Mouse (Mus musculus) hindbrain, embryonic 15.5 days (tissue): ENCODE measurements around the gene Ell3. TPM values are rescaled to one million over a fixed set of nuclear protein-coding genes. Genes with fewer than 3 reads are reported as not detected.

Experiments used
- ATAC-seq: fragments of 200-750 bp; cut with Nextera tagmentation; 2 replicates; pipeline ENCODE4 v1.8.0; 2017; ENCODE audit warnings: low read depth, moderate number of reproducible peaks, moderate TSS enrichment; ENCODE audit not compliant: low FRiP score
- H3K27ac ChIP-seq: fragments of 300-500 bp; sonication (generic); replicated peaks from 2 replicates; pipeline ENCODE4 v1.5.1; 2015; ENCODE audit warnings: mild to moderate bottlenecking, inconsistent platforms
- H3K27me3 ChIP-seq: fragments of 300-500 bp; sonication (generic); 2 replicates; pipeline ENCODE4 v1.6.1; 2015; ENCODE audit warnings: control low read depth, inconsistent platforms
- H3K36me3 ChIP-seq: fragments of 300-500 bp; sonication (generic); 2 replicates; pipeline ENCODE4 v1.6.1; 2015; ENCODE audit warnings: control low read depth, inconsistent platforms
- H3K4me1 ChIP-seq: fragments of 300-500 bp; sonication (generic); replicated peaks from 2 replicates; pipeline ENCODE4 v1.6.1; 2015; ENCODE audit warnings: control low read depth, inconsistent platforms
- H3K4me2 ChIP-seq: fragments of 300-500 bp; sonication (generic); 2 replicates; pipeline ENCODE4 v1.6.1; 2015; ENCODE audit warnings: moderate library complexity, mild to moderate bottlenecking, inconsistent platforms
- H3K4me3 ChIP-seq: fragments of 300-500 bp; sonication (generic); 2 replicates; pipeline ENCODE4 v1.5.1; 2015; ENCODE audit warnings: mild to moderate bottlenecking, inconsistent platforms
- H3K9ac ChIP-seq: fragments of 300-500 bp; sonication (generic); 2 replicates; pipeline ENCODE4 v1.6.1; 2015; ENCODE audit warnings: inconsistent platforms
- H3K9me3 ChIP-seq: fragments of 300-500 bp; sonication (generic); 2 replicates; pipeline ENCODE4 v1.6.1; 2016; ENCODE audit warnings: control low read depth, inconsistent platforms
- WGBS: fragments of 180-500 bp; shearing (Covaris S2); methylation state at CpG from one replicate; pipeline ENCODE4 v1.1.7; 2015; 5-methylcytosine and 5-hydroxymethylcytosine counted together
- polyA plus RNA-seq: library from polyadenylated mRNA; unstranded; fragments of >200 nt; fragmentation: Nextera tagmentation; extraction: Ambion mirVana; gene quantifications from 2 replicates; pipeline ENCODE4 v1.2.1, GENCODE M21; 2015

The Ell3 gene
- polyA plus RNA-seq, 1 experiment from 2014 or later: 2.2 TPM

DNA sequence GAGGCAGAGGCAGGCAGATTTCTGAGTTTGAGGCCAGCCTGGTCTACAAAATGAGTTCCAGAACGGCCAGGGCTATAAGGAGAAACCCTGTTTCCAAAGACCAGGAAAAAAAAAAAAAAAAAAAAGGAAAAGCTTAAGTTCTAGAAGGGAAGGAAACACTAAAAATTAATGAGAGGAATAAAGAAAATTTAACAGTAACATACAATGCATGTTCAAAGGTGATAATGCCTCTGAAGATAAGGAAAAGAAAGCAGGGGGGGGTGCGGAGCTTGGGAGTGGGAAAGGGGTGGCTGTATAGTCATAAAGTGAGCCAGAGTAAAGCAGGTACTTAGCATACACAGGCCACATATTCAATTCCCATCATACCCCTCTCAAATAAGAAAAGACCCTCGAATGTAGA is 1.0 kb upstream of the Ell3 start:
- no peak overlapping the region for H3K9ac ChIP-seq
- H3K36me3 ChIP-seq: no peaks in the 10 kb centered on the region
- no peak overlapping the region for H3K4me3 ChIP-seq
- 89% methylated on average over 3 of the region's 3 CpGs for WGBS
- peaks cover 27% of the 10 kb centered on the region for H3K4me1 ChIP-seq
- no peak for ATAC-seq
- peaks cover 26% of the 10 kb centered on the region for H3K27me3 ChIP-seq
- H3K9me3 ChIP-seq: no peaks in the 10 kb centered on the region
- H3K4me2 ChIP-seq: no peak overlapping the region
- no peak overlapping the region for H3K27ac ChIP-seq

DNA sequence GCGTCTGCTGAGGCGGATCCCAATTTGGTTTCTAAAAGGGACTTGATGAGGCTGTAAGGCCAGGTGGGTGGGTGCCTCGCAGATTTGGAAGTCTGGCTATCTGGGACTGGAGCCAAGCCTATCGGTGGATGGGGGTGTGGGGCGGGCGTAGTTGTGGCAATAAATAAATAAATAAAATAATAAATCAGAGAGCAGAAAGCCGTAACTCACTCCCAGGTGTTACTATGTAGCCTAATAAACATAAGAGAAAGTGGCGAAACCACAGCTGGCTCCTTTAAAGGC is 1.1 kb downstream of the Ell3 start:
- H3K4me3 ChIP-seq: peak overlapping the region; percentile 29
- 15% methylated on average over 8 of the region's 8 CpGs for WGBS
- peak overlapping the region; percentile 58 for H3K4me2 ChIP-seq
- H3K9me3 ChIP-seq: no peaks in the 10 kb centered on the region
- H3K27ac ChIP-seq: no peak overlapping the region
- ATAC-seq: no peak
- H3K27me3 ChIP-seq: peaks cover 26% of the 10 kb centered on the region
- H3K4me1 ChIP-seq: peaks cover 19% of the 10 kb centered on the region
- no peak overlapping the region for H3K9ac ChIP-seq
- peaks cover 19% of the 10 kb centered on the region for H3K36me3 ChIP-seq

DNA sequence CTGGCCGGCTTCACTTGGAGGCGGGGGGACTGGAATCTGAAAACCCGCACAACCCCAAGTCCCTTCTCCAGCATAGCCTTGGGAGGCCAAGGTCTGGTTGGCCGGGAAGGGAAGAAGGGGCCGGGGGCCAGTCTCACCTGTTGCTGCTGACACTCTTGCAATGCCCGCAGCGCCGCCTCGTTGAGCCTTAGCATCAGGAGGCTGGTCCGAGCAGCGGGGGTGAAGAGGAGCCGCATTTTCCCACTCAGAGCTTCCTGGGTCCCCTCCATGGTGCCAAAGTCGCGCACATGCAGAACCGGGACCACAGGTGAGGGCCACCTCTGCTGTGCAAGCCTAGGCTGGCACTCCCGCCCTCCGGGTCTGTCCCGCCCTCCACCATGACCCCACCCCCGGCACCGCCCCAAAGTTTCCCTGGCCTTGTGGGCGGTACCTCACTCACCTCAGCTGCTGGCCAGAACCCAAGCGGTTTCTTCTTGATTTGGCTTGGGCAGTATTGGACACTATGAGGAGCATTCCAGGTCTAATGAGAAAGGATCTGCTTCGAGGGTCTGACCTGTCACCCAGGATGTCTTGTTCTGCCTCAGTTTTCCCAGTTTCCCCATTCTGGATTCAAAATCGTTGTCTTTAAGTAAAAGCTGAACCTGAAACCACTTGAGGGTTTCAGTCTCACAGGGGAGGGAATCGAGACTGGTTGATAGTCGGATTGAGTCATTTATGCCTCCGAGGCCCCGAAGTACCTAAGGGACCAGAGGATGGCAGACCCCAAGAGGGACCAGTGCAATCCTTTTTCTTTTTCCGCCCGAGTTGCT is 1.6 kb downstream of the Ell3 start:
- Histone ChIP-seq H3K27me3 (peaks cover 26% of the 10 kb centered on the region), H3K4me1 (peaks cover 16% of the 10 kb centered on the region), H3K4me2 (peak overlapping the region; percentile 58), H3K27ac (no peak overlapping the region), H3K9ac (no peak overlapping the region), H3K4me3 (peak overlapping the region; percentile 29), H3K9me3 (no peaks in the 10 kb centered on the region), H3K36me3 (peaks cover 24% of the 10 kb centered on the region)
- ATAC-seq: peak; percentile 49; the same call in 1 of the 2 replicates
- WGBS: 2% methylated on average over 30 of the region's 30 CpGs

DNA sequence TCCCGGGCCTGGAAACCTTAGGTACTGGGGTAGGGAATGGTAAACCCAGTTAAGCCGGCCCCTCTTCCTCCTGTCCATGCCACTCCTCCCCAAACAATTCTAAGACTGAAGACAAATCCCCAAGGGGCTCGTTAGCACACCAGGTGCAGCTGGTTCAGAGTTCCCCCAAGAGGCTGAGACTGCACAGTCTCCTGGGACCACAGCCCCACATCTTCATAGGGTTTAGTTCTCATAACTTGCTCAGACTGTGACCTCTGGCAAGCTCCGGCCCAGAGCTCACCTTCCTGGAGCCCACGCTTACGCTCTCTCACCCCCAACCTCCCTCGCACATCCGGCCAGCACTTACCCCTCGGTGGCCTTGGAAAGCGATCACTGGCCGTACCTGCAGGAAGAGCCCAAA is 2.3 kb downstream of the Ell3 start:
- 0 out of 2 replicates have a peak, but pooled peaks have one; percentile 23 for ATAC-seq
- H3K9me3 ChIP-seq: no peaks in the 10 kb centered on the region
- WGBS: 11% methylated on average over 11 of the region's 11 CpGs
- H3K4me3 ChIP-seq: peak overlapping the region; percentile 29
- H3K27ac ChIP-seq: no peak overlapping the region
- no peak overlapping the region for H3K9ac ChIP-seq
- peaks cover 26% of the 10 kb centered on the region for H3K27me3 ChIP-seq
- peak overlapping the region; percentile 58 for H3K4me2 ChIP-seq
- H3K36me3 ChIP-seq: peaks cover 31% of the 10 kb centered on the region
- peaks cover 16% of the 10 kb centered on the region for H3K4me1 ChIP-seq

DNA sequence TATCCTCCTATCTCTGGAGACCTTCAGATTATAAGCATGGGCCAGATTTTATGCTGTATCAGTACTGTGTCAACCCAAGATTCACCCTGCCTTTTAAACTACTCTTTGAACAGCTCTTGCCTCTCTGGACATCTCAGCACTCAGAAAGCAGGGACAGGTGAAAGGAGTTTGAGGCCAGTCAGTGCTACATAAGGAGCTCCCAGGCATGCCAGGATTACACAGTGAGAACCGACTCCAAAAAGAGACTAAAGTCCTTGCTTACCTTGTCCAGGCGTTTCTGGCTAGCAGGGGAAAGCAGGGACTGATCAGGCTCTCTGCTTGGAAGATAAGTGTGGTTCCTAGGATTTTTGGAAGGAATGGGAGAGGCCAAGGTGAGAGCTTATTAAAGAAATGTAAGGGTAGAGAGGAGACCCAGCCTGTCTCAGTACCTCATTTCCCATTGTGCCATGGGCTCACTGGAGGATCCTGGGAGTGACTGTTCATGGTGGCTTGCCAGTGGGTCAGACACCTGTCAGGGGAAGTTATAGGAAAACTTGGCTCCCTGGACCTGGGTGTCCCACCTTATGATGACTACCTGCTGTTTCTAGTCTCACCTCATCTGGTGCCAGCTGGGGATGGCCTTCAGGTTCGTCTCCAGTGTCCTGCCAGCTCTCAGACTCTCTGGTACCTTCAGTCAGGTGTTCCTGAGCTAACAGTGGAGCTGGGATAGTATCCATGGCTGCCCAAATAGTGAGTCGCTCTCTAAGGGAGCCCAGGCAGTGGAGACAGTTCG is 3.1 kb downstream of the Ell3 start:
- no peak overlapping the region for H3K9ac ChIP-seq
- peaks cover 26% of the 10 kb centered on the region for H3K27me3 ChIP-seq
- no peaks in the 10 kb centered on the region for H3K9me3 ChIP-seq
- no peak overlapping the region for H3K4me2 ChIP-seq
- 57% methylated on average over 5 of the region's 5 CpGs for WGBS
- H3K4me3 ChIP-seq: no peak overlapping the region
- peaks cover 16% of the 10 kb centered on the region for H3K4me1 ChIP-seq
- H3K36me3 ChIP-seq: peaks cover 33% of the 10 kb centered on the region
- H3K27ac ChIP-seq: no peak overlapping the region
- ATAC-seq: no peak

DNA sequence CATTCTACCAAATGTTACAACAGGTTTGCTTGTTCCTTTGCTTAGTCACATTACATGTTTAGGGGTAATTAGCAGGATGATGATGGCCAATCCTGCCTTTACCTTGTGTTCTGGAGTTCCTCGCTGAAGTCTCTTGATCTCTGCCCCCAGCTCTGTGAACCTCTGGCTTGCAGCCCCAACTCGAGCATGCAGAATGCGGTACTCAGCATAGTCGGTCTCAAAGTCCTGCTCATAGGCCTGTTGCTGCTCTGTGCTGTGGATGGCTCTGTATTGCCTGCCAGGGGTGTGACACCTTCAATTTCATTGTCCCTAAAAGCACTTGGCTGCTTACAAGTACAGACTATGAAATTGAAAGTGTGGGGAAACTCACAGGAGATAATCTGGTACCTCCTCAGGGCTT is 4.3 kb downstream of the Ell3 start:
- H3K4me2 ChIP-seq: no peak overlapping the region
- H3K9ac ChIP-seq: no peak overlapping the region
- 85% methylated on average over 4 of the region's 4 CpGs for WGBS
- no peak overlapping the region for H3K4me3 ChIP-seq
- peaks cover 46% of the 10 kb centered on the region for H3K36me3 ChIP-seq
- no peaks in the 10 kb centered on the region for H3K9me3 ChIP-seq
- peaks cover 26% of the 10 kb centered on the region for H3K27me3 ChIP-seq
- no peak for ATAC-seq
- H3K27ac ChIP-seq: no peak overlapping the region
- H3K4me1 ChIP-seq: peaks cover 16% of the 10 kb centered on the region

DNA sequence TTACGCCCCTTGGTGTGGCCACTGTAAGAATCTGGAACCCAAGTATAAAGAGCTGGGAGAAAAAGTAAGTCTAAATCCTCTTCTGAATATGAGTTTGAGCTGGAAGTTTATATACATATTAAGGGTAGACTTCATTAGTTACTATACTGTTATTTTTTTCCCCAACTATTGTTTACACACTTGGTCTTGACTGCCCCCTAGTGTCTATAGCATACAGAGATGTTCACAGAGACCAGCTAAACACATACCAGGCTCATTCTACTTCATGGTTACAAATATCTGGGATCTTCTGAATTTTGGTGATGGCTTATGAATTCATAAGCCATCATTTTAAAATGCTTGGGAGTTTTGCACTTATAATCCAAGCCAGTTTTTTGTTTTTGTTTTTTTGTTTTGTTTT is 9.2 kb downstream of the Ell3 start:
- ATAC-seq: no peak
- H3K27ac ChIP-seq: no peak overlapping the region
- H3K4me1 ChIP-seq: no peaks in the 10 kb centered on the region
- H3K9me3 ChIP-seq: no peaks in the 10 kb centered on the region
- 97% methylated on average over 1 of the region's 1 CpGs for WGBS
- H3K4me3 ChIP-seq: no peak overlapping the region
- no peak overlapping the region for H3K4me2 ChIP-seq
- no peaks in the 10 kb centered on the region for H3K27me3 ChIP-seq
- peaks cover 94% of the 10 kb centered on the region for H3K36me3 ChIP-seq
- H3K9ac ChIP-seq: no peak overlapping the region

DNA sequence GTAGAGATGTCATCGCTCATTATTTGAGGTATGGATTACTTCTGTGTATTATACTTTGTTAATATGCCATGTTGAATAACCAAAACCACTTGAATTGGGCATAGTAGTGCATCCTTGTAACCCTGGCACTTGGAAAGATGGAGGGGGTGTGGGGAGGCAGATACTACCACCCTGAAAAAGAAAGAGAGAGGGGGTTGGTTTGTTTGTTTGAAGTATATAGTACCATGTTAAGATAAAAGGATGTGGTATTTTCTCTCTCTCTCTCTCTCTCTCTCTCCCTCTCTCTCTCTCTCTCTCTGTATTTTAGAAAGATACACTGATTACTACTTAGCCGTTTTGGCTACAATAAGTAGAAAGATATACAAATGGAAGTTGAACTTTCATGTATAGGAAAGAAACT is 18.2 kb downstream of the Ell3 start:
- Histone ChIP-seq H3K4me2 (no peak overlapping the region), H3K9ac (no peak overlapping the region), H3K27me3 (no peaks in the 10 kb centered on the region), H3K4me1 (no peaks in the 10 kb centered on the region), H3K4me3 (no peak overlapping the region), H3K9me3 (no peaks in the 10 kb centered on the region), H3K27ac (no peak overlapping the region), H3K36me3 (peaks cover 77% of the 10 kb centered on the region)
- no peak for ATAC-seq
- WGBS: 95% methylated on average over 2 of the region's 2 CpGs

DNA sequence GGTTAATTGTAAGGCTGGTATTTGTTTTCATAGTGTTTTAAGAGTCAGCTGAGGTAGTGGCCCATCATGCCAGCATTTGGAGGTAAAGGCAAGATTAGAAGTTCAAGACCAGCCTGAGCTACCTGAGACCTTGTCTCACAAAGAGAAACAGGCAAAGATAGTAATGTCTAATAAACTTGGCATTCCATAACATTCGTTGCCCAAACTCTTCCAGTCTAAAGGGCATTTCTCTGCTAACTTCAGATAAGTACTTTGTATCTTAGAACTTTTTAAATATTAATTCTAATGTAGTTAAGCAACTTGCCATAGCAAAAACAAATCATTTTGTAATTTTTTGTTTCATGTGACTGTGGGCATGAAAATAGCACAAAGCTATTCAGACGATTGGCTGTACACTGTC is 20.9 kb downstream of the Ell3 start:
- H3K4me1 ChIP-seq: 0 out of 2 replicates have a peak, but pooled peaks cover 5% of the 10 kb centered on the region
- H3K4me2 ChIP-seq: no peak overlapping the region
- H3K36me3 ChIP-seq: peaks cover 71% of the 10 kb centered on the region
- no peak overlapping the region for H3K27ac ChIP-seq
- H3K27me3 ChIP-seq: no peaks in the 10 kb centered on the region
- H3K9me3 ChIP-seq: no peaks in the 10 kb centered on the region
- 91% methylated on average over 2 of the region's 2 CpGs for WGBS
- no peak overlapping the region for H3K4me3 ChIP-seq
- no peak overlapping the region for H3K9ac ChIP-seq
- no peak for ATAC-seq

DNA sequence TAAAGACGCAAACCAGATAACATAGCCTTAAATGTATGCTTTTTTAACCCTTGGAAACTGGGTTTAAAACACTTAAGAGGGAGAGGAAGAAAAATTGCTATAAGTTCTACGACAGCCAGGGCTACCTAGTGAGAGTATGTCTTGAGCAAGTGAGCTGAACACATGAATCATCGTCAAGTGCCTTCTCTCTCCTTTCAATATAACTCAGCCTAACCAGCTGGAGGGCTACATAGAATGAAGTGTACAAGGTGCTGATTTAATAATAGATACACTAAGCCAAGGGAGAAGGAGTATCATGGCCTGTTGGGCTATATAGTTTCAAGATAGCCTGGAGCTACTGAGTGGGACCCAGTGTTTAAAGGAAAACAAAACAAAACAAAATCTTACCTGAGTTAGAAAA is 25.6 kb downstream of the Ell3 start:
- ATAC-seq: no peak
- no peak overlapping the region for H3K4me3 ChIP-seq
- H3K27me3 ChIP-seq: no peaks in the 10 kb centered on the region
- H3K9ac ChIP-seq: no peak overlapping the region
- no peak overlapping the region for H3K27ac ChIP-seq
- H3K9me3 ChIP-seq: no peaks in the 10 kb centered on the region
- no peak overlapping the region for H3K4me2 ChIP-seq
- peaks cover 50% of the 10 kb centered on the region for H3K36me3 ChIP-seq
- H3K4me1 ChIP-seq: peaks cover 36% of the 10 kb centered on the region
- WGBS: 90% methylated on average over 3 of the region's 3 CpGs

DNA sequence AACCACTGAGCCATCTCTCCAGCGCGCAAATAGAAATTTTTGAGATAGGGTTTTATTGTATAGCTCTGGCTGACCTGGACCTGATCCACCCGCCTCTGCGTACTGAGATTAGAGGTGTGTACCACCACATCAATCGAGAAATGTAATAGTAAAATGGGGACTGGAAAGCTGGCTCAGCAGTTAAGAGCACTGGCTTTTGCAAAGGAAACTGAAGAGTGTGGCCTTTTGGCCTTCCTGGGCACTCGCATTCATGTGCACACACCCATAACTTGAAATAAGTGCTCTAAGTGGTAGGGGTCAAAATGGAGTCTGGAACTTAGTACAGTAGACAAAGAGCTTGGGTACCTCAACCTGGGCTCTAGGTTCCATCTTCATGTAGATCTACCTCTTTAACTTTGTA is 27.7 kb downstream of the Ell3 start:
- H3K4me2 ChIP-seq: peak overlapping the region; percentile 70
- peaks cover 30% of the 10 kb centered on the region; the same call in 1 of the 2 replicates for H3K36me3 ChIP-seq
- peaks cover 51% of the 10 kb centered on the region for H3K4me1 ChIP-seq
- H3K27me3 ChIP-seq: no peaks in the 10 kb centered on the region
- no peaks in the 10 kb centered on the region for H3K9me3 ChIP-seq
- no peak overlapping the region for H3K27ac ChIP-seq
- no peak for ATAC-seq
- H3K4me3 ChIP-seq: no peak overlapping the region
- no peak overlapping the region for H3K9ac ChIP-seq
- 95% methylated on average over 6 of the region's 6 CpGs for WGBS

DNA sequence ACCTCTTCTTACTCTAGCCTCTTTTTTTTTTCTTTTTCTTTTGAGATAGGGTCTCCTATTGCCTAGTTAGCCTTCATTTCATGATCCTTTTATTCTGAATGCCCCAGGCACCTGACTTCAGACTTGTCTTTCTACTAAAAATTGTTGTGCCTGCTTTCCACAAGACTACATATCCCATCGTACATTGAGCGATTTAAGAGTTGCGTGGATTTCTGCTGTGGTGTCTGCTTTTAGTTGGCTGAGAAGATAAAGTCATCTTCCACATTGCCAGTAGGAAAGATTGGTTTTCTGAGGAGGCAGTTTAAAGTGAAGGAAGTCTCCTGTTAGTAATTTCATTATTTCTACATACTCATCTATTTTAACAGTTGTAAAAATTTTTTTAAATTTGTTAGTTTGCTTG is 28.5 kb downstream of the Ell3 start:
- H3K4me3 ChIP-seq: peak overlapping the region; percentile 96
- H3K27me3 ChIP-seq: no peaks in the 10 kb centered on the region
- H3K27ac ChIP-seq: no peak overlapping the region
- 83% methylated on average over 3 of the region's 3 CpGs for WGBS
- peaks cover 27% of the 10 kb centered on the region; the same call in 1 of the 2 replicates for H3K36me3 ChIP-seq
- peak overlapping the region; percentile 27; the same call in 1 of the 2 replicates for H3K9ac ChIP-seq
- no peak for ATAC-seq
- H3K4me1 ChIP-seq: peaks cover 51% of the 10 kb centered on the region
- H3K4me2 ChIP-seq: peak overlapping the region; percentile 70
- H3K9me3 ChIP-seq: no peaks in the 10 kb centered on the region
